ENCODE assay signal across 10 mouse cellular contexts in the genomic region with DNA sequence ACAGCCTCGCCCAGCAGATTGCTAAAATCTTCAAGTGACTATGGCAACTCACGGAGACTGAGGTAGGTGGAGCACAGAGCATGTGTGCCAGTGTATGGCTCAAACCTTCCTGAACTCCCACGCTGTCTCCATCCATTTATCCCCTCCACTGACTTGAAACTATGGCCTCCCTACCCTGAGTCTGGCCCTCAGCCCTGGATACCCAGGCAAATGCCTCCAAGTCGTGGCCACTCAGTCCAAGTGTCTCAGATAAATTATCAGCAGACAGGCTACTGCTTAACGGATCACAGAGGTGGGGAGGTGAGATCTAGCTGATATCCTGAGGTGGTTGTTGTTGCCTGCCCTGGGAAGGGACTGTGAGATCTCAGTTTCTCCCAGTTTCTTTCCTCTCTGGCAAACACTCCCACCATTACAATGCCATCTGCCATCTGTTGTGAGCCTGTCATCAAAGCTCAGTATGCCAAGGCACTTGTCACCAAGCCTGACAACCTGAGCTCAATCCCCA. TPM values are rescaled to one million over a fixed set of nuclear protein-coding genes. Genes with fewer than 3 reads are reported as not detected.
A peak's percentile ranks its signal among the peaks of the same experiment; 100 is the strongest.
DNase-seq lines count a peak whose midpoint lies in the region; ATAC-seq and TF ChIP-seq lines count a peak whose summit lies in the region.
"Had no signal": no experiment of that assay in that cellular context is flagged by ENCODE, and none has a peak within 500 bp of the region (broad histone marks: within the 10 kb centered on the region; RNA-seq: fewer than 3 reads in every experiment).

No protein-coding gene starts in this region.

- H3K27ac ChIP-seq in stomach, postnatal 0 days (replicated peaks) = no peak overlapping the region

- no peak for ATAC-seq in stomach, postnatal 0 days (ENCODE audit: low FRiP score, low TSS enrichment)

- peak; percentile 60 for DNase-seq in layer of hippocampus, adult 11-12 months (ENCODE audit: low spot score)
- DNase-seq in layer of hippocampus, postnatal 10 days (ENCODE audit: low spot score in 2 of 2) = no peak
- peak; percentile 93 for DNase-seq in brain, adult 2 months (ENCODE audit: low read depth, low spot score)
- peak; percentile 77 for DNase-seq in cerebellum, adult 8-10 months
- DNase-seq in layer of hippocampus, adult 18-20 months (ENCODE audit: low spot score in 2 of 2) = peak; percentile 68 to 85
- DNase-seq in stomach, postnatal 0 days (ENCODE audit: low spot score) = no peak
- DNase-seq in adrenal gland, postnatal 10 days = no peak
- DNase-seq: heart, adult 18-20 months; liver; lung, postnatal 10 days had no signal

- no peaks in the 10 kb centered on the region for H3K36me3 ChIP-seq in stomach, postnatal 0 days (ENCODE audit: control insufficient read depth, insufficient read depth, low read length)

- H3K9me3 ChIP-seq in stomach, postnatal 0 days (ENCODE audit: control insufficient read depth, low read length) = no peaks in the 10 kb centered on the region

- no peaks in the 10 kb centered on the region for H3K4me1 ChIP-seq in stomach, postnatal 0 days (replicated peaks; ENCODE audit: control insufficient read depth, insufficient read depth)

- WGBS in stomach, postnatal 0 days = 46% methylated on average over 5 of the region's 5 CpGs

- H3K4me3 ChIP-seq in stomach, postnatal 0 days (ENCODE audit: low read depth, low read length) = no peak overlapping the region

- TF ChIP-seq EP300 in stomach, postnatal 0 days (optimal IDR thresholded peaks at IDR 0.05) = no peak

- H3K4me2 ChIP-seq in stomach, postnatal 0 days (replicated peaks; ENCODE audit: low read depth) = no peak overlapping the region

- no peak for TF ChIP-seq CTCF in stomach, postnatal 0 days (IDR thresholded peaks at IDR 0.05; ENCODE audit: low read depth)

- H3K9ac ChIP-seq in stomach, postnatal 0 days (ENCODE audit: low read length) = no peak overlapping the region

- H3K27me3 ChIP-seq in stomach, postnatal 0 days (ENCODE audit: control insufficient read depth, insufficient read depth, low read length) = no peaks in the 10 kb centered on the region

RNA-seq across cellular contexts. Expression of gene Arhgef10l, which starts 24.3 kb away (rescaled TPM):
- 10 to 100 TPM; 45.5 to 60.7 TPM for total RNA-seq in layer of hippocampus, postnatal 10 days (2021)
- 10 to 100 TPM; 37.0 to 45.2 TPM for total RNA-seq in layer of hippocampus, adult 18-20 months (2021)
- 11.3 and 12.7 TPM in 2 replicates for polyA plus RNA-seq in stomach, postnatal 0 days (2015; fragmentation: Nextera tagmentation; extraction: Ambion mirVana)
- total RNA-seq in adrenal gland, postnatal 10 days (2021) = 10 to 100 TPM; 17.5 to 25.7 TPM

RNA-seq across cellular contexts. Expression of gene Rcc2, which starts 58.9 kb away (rescaled TPM):
- total RNA-seq in layer of hippocampus, postnatal 10 days (2021) = 10 to 100 TPM; 64.7 to 68.5 TPM
- total RNA-seq in layer of hippocampus, adult 18-20 months (2021) = 10 to 100 TPM; 94.5 to 95.9 TPM
- polyA plus RNA-seq in stomach, postnatal 0 days (2015; fragmentation: Nextera tagmentation; extraction: Ambion mirVana) = 18.9 and 20.4 TPM in 2 replicates
- 10 to 100 TPM; 69.2 to 74.3 TPM for total RNA-seq in adrenal gland, postnatal 10 days (2021)

Comparison
In these comparisons a context has a peak if more than half of its experiments do, and no peak if none do; other contexts are left out.
1. DNase-seq: peak in layer of hippocampus, adult 11-12 months (single experiment), brain, adult 2 months (single experiment), cerebellum, adult 8-10 months (single experiment) and layer of hippocampus, adult 18-20 months (2 of 2); none in layer of hippocampus, postnatal 10 days (0 of 2), stomach, postnatal 0 days (single experiment) and adrenal gland, postnatal 10 days (single experiment).